Mouse (Mus musculus) heart, postnatal 4 days (tissue): ENCODE measurements around the gene Ak2. TPM values are rescaled to one million over a fixed set of nuclear protein-coding genes. Genes with fewer than 3 reads are reported as not detected.

Experiments used
- DNase-seq: peaks from one replicate; pipeline ENCODE4 v3.0.0; 2021
- total RNA-seq, 2 experiments: library from RNA; stranded (reverse); gene quantifications; 2 replicates each; pipeline ENCODE4 v1.2.3; 2021

The Ak2 gene
- total RNA-seq, 2 experiments from 2014 or later = 104 to 105 TPM

- no peak for DNase-seq
Observed at GRCm38 (mm10) chr4:128976577-128976976, 15.2 kb upstream of the Ak2 start.

- no peak for DNase-seq
Observed at GRCm38 (mm10) chr4:128977217-128977616, 14.5 kb upstream of the Ak2 start.

DNA sequence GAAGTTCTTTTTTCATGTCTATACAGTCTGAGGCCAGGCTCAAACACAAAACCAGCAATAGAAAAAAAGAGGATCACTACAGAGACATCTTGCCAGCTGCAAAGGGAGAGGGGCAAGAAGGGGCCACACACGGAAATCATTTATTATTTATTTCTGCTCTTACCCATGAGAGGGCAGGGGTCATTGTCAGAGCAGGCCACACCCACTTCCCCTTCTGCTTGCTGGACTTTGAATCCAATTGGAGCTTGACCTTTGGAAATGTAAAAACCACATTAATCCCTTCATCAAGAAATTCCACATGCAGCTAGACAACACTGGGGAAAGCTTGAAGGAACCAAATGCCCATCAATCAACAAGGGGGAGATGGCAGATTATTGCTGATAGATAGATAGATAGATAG is 13.1 kb upstream of the Ak2 start:
- DNase-seq = no peak

GRCm38 (mm10) chr4:128980890-128981832 is 10.6 kb upstream of the Ak2 start:
- DNase-seq = no peak

DNA sequence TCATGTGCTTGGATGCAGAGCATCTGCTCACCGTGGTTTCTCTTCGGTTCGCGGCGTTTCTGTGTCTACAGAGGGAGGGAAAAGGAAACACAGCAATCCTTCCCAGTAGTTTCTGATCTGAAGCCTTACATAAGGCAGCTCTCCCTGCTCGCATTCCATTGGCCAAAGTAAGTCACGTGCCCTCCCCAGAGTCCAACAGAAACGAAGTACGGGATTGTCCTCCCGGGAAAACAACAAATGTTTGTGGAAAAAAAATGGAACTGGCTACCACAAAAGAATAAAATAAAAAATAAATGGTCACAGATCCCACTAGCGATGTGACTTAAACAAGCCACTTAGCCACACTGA is 10.0 kb upstream of the Ak2 start:
- no peak for DNase-seq

- DNase-seq = no peak
Observed at GRCm38 (mm10) chr4:128983151-128983550, 8.6 kb upstream of the Ak2 start.

DNA sequence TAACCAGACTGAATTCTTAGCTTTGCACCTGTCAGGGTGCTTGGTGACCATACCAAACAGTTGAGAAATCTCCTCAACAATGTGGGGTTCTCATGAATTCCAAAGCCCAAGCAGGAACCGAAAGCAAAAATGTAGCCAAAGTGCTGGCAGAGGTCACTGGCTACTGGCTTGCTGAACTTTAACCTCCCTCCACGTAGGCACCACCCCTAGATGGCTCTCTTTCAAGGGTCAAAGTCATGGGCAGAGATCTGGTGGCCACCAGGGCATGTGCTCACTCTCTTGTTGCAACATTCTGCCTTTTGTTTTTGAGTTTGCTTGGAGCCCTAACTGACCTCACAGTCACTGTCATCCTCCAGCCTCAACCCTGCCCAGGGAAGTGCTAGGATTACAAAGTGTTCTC is 8.1 kb upstream of the Ak2 start:
- no peak for DNase-seq

DNA sequence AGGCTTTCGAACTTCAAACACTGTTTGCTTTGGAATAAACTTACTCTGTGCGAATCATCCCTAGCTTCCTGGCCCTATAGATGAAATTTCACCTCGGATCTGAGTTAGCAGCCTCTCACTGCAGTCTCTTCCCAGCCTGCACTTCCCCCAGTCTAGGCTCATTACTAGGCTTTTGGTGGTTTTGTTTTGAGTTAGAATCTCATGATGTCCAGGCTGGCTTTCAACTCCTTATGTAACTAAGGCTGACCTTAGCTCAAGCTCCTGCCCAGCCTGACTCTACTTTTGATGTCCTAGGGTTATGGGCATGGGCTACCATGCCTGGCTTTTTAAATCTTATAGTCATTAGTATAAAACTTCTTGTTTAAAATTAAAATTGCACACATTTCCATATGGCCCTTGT is 7.2 kb upstream of the Ak2 start:
- no peak for DNase-seq

- DNase-seq = no peak
Observed at GRCm38 (mm10) chr4:128988911-128989310, 2.8 kb upstream of the Ak2 start.

- no peak for DNase-seq
Observed at GRCm38 (mm10) chr4:128989678-128990077, 2.1 kb upstream of the Ak2 start.

DNA sequence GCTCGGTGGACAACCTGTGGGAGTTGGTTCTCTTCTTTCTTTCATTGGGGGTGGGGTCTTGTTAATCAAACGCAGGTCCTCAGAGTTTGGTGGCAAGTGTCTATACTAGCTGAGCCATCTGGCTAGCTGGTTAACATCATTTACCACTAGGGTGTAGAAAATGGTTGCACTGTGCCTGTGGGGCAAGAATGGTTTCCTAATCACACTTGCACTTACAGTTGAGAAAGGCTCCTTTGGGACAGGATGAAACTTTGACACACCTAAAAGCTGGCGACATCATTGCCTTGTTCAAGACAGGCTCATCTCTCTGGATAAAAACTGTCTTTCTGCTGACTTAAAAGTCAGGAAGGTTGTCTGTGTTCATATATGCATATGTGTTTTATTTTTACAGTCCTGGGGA is 418 bp downstream of the Ak2 start:
- no peak for DNase-seq

GRCm38 (mm10) chr4:128993025-128993662 is 1.4 kb downstream of the Ak2 start:
- peak; percentile 97 for DNase-seq

GRCm38 (mm10) chr4:128993675-128994074 is 1.9 kb downstream of the Ak2 start:
- peak; percentile 46 for DNase-seq

- no peak for DNase-seq
Observed at GRCm38 (mm10) chr4:128995238-128995637, 3.5 kb downstream of the Ak2 start.

DNA sequence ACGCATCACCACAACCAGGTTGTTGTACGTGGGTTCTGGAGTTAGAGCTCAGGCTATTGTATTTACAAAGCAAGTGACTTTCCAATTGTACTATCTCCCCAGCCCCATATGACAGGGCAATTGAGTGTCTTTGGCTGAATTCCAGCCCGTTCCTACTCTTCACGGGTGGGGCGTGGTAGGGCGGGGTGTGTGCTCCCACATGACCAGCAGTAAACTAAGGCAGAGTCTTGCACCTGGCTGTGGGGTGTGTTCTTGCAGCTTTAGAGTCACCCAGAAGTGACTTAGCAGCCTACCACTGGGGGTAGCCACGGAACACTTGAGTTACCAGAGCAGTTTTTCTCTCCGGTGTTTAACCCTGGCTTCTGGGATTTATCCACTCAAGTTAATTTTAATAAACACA is 5.5 kb downstream of the Ak2 start:
- no peak for DNase-seq

DNA sequence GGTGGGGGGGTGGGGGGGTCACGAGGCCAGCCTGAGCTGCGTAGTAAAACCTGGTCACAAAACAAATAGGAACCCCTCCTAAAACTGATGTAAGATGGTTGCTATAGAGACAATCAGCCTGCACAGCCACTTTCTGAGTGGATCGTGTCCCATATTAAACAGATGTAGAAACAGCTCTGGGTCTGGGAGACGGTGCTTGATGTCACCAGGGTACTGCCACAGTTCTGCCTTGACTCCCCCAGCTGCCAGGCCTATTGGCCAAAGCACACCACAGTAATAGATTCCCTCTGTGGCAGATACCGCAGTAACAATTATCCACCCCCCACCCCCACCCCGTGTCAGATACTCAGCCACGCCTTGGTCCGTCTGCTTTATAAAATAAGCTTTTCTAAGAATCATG is 6.6 kb downstream of the Ak2 start:
- DNase-seq = no peak

- DNase-seq = no peak
Observed at GRCm38 (mm10) chr4:129000786-129001185, 9.0 kb downstream of the Ak2 start.

GRCm38 (mm10) chr4:129003720-129004119 is 12.0 kb downstream of the Ak2 start:
- DNase-seq = no peak

- no peak for DNase-seq
Observed at GRCm38 (mm10) chr4:129008006-129008519, 16.3 kb downstream of the Ak2 start.

DNA sequence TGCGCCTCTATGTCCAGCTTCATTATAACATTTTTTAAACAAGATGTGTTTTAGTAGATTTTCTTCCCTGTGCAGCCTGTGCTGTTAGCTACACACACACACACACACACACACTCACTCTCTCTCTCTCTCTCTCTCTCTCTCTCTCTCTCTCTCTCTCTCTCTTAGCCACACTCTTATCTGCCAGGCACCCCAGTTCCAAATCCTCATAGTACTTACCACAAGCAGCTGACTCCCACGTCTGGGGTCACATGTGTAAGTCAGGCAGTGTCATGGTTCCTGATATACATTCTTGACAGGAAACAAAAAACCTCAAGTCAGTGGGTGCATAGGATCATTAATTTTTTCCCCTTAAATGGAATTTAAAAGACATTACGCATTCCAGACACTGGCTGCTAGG is 16.9 kb downstream of the Ak2 start:
- DNase-seq = no peak

DNA sequence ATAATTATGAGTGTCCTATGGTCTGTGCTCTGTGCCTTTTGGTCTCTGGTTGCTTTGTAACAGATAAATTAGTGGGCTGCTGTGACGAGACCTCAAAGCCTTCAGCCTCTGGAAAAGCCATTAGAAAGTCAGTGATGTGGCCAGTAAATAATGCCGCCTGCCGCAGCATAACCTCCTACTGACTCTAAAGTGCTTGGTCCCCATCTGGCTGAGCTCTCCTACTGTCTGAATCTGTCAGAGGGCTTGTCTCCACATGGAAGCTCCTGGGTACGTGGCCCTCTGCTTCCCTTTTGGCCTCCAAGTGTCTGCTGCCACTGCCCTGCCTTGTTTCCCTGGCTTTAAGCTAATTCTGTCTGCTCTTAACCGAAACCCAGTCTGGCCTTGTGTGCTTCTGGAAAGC is 17.8 kb downstream of the Ak2 start:
- DNase-seq = no peak

GRCm38 (mm10) chr4:129011604-129012121 is 19.9 kb downstream of the Ak2 start:
- DNase-seq = peak; percentile 66

DNA sequence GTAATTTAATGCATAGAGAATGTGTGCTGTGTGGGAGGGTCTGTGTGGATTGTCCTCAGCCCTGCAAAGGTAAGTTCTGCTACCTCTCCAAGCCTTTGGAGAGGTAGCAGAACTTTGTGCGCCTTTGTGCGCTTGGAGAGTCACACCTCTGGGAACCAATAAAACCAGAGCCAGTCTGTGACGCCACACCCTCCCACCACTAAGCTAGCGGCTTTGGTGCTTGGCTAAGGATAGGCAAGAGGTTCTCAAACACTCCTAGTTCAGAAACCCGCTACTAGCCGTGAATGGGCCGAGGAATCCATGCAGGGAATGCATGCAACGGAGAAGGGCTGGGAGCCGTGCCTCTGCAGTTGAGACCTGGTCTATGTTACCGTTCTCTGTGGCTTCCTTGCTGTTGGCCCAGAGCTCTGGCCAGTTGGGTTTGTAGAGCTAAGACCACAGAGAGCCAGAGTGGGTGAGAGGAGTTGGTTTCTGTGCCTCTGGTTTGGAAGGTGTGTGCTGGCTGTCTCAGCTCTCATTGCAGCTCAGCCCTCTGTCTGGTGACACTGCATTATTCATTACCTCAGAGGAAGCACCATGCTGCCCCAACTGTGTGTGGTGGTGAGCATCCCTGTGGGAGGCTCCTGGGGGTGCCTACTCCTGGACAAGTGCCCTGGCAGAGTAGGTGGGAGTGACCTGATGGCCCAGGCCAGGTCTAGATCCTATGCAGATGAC is 21.6 kb downstream of the Ak2 start:
- DNase-seq = no peak
